In genomic region chr2:168766538-168767361, GRCm38 (mm10) we compare ENCODE assay signal across 8 mouse cellular contexts. TPM values are rescaled to one million over a fixed set of nuclear protein-coding genes. Genes with fewer than 3 reads are reported as not detected.
DNase-seq lines count a peak whose midpoint lies in the region; ATAC-seq lines count a peak whose summit lies in the region.

No protein-coding gene starts in this region.

- H3K4me3 ChIP-seq in heart, embryonic 14.5 days (ENCODE audit: control insufficient read depth in 1 of 2, insufficient read depth in 1 of 2, low read depth in 1 of 2, low read length in 2 of 2) = peak overlapping the region; percentile 67 to 70
- H3K4me3 ChIP-seq in neural tube, embryonic 13.5 days = peak overlapping the region; percentile 52

- DNase-seq in gastrocnemius, adult 18-20 months (ENCODE audit: low spot score) = peak; percentile 24
- no peak for DNase-seq in gastrocnemius, postnatal 25 days
- DNase-seq in layer of hippocampus, postnatal 14 days (ENCODE audit: low spot score in 2 of 2) = peak; percentile 15 to 32
- no peak for DNase-seq in right cerebral cortex, adult 2 months (ENCODE audit: low spot score in 2 of 2)
- no peak for DNase-seq in urinary bladder, postnatal 36 days (ENCODE audit: low spot score in 2 of 2)

- H3K9ac ChIP-seq in heart, embryonic 14.5 days (ENCODE audit: low read length) = peak overlapping the region; percentile 80
- H3K9ac ChIP-seq in neural tube, embryonic 13.5 days = peak overlapping the region; percentile 72

- H3K36me3 ChIP-seq in heart, embryonic 14.5 days (ENCODE audit: control insufficient read depth, insufficient read depth, low read length) = no peaks in the 10 kb centered on the region
- no peaks in the 10 kb centered on the region for H3K36me3 ChIP-seq in neural tube, embryonic 13.5 days

- H3K9me3 ChIP-seq in heart, embryonic 14.5 days (ENCODE audit: control insufficient read depth, low read length) = no peaks in the 10 kb centered on the region
- no peaks in the 10 kb centered on the region for H3K9me3 ChIP-seq in neural tube, embryonic 13.5 days

- peak overlapping the region; percentile 49 to 68; a peak in 3 of 4 replicates for H3K27ac ChIP-seq in heart, embryonic 14.5 days (replicated peaks in 1 of 2; ENCODE audit: control insufficient read depth in 1 of 2, insufficient read depth in 1 of 2, low read depth in 2 of 2, low read length in 2 of 2)
- 0 out of 2 replicates have a peak overlapping the region, but pooled peaks have one; percentile 42 for H3K27ac ChIP-seq in neural tube, embryonic 13.5 days (replicated peaks)

- 0 out of 2 replicates have a peak, but pooled peaks have one; percentile 12 for ATAC-seq in common myeloid progenitor, adult 5-6 weeks (replicated peaks; ENCODE audit: low read depth, poor library complexity, severe bottlenecking)
- no peak for ATAC-seq in heart, embryonic 14.5 days (ENCODE audit: insufficient number of reproducible peaks, insufficient read depth, low FRiP score, low read depth)
- peak; percentile 84 for ATAC-seq in neural tube, embryonic 13.5 days (ENCODE audit: low read depth)

- WGBS in heart, embryonic 14.5 days = under 1% methylated on average over 45 of the region's 52 CpGs
- under 1% methylated on average over 52 of the region's 52 CpGs for WGBS in neural tube, embryonic 13.5 days

- peaks cover 68% of the 10 kb centered on the region for H3K27me3 ChIP-seq in heart, embryonic 14.5 days (ENCODE audit: control insufficient read depth, insufficient read depth, low read length)
- H3K27me3 ChIP-seq in neural tube, embryonic 13.5 days = peaks cover 62% of the 10 kb centered on the region

- peak overlapping the region; percentile 95 for H3K4me2 ChIP-seq in heart, embryonic 14.5 days (ENCODE audit: low read length)
- H3K4me2 ChIP-seq in neural tube, embryonic 13.5 days = peak overlapping the region; percentile 93

- peaks cover 3 to 15% of the 10 kb centered on the region in 2 experiments; a peak in 3 of 4 replicates for H3K4me1 ChIP-seq in heart, embryonic 14.5 days (ENCODE audit: control insufficient read depth in 2 of 2, insufficient read depth in 2 of 2, low read length in 2 of 2)
- H3K4me1 ChIP-seq in neural tube, embryonic 13.5 days (replicated peaks) = peaks cover 49% of the 10 kb centered on the region

RNA-seq across cellular contexts. Expression of gene Sall4, which starts 1.0 kb away (rescaled TPM):
- 1 to 10 TPM; 2.4 to 3.0 TPM for total RNA-seq in gastrocnemius, adult 18-20 months (2021)
- total RNA-seq in gastrocnemius, postnatal 25 days (2021) = 1 to 10 TPM; 1.2 to 2.2 TPM
- not detected in 2 replicates for total RNA-seq in common myeloid progenitor, adult 5-6 weeks (2017)
- 0.84 and 1.1 TPM in 2 replicates for polyA plus RNA-seq in heart, embryonic 14.5 days (2014; fragmentation: Nextera tagmentation; extraction: Ambion mirVana)
- under 1 TPM; 0.19 to 0.41 TPM for total RNA-seq in layer of hippocampus, postnatal 14 days (2021)
- 0.81 and 3.1 TPM in 2 replicates for polyA plus RNA-seq in neural tube, embryonic 13.5 days (2015; fragmentation: Nextera tagmentation; extraction: Ambion mirVana)

RNA-seq across cellular contexts. Expression of gene Atp9a, which starts 24.5 kb away (rescaled TPM):
- 10 to 100 TPM; 30.4 to 32.3 TPM for total RNA-seq in gastrocnemius, adult 18-20 months (2021)
- total RNA-seq in gastrocnemius, postnatal 25 days (2021) = 10 to 100 TPM; 13.3 to 18.8 TPM
- total RNA-seq in common myeloid progenitor, adult 5-6 weeks (2017) = not detected in 2 replicates
- polyA plus RNA-seq in heart, embryonic 14.5 days (2014; fragmentation: Nextera tagmentation; extraction: Ambion mirVana) = 12.9 and 14.8 TPM in 2 replicates
- total RNA-seq in layer of hippocampus, postnatal 14 days (2021) = 100 to 1,000 TPM; 411 to 417 TPM
- 58.9 and 72.6 TPM in 2 replicates for polyA plus RNA-seq in neural tube, embryonic 13.5 days (2015; fragmentation: Nextera tagmentation; extraction: Ambion mirVana)

Comparison
In these comparisons a context has a peak if more than half of its experiments do, and no peak if none do; other contexts are left out.
1. DNase-seq: peak in gastrocnemius, adult 18-20 months (single experiment) and layer of hippocampus, postnatal 14 days (2 of 2); none in gastrocnemius, postnatal 25 days (single experiment), right cerebral cortex, adult 2 months (0 of 2) and urinary bladder, postnatal 36 days (0 of 2).
2. RNA of gene Atp9a, which starts 24.5 kb away (total RNA-seq): 411 to 417 TPM in layer of hippocampus, postnatal 14 days, 30.4 to 32.3 TPM in gastrocnemius, adult 18-20 months and 13.3 to 18.8 TPM in gastrocnemius, postnatal 25 days; not detected in common myeloid progenitor, adult 5-6 weeks; every median in the first group is over 10 times any median in the second.